Mouse (Mus musculus) frontal cortex, postnatal 25 days (tissue): ENCODE results near the gene Map4k2.

Experiments
- DNase-seq, 2 experiments: peaks; one replicate each; pipeline ENCODE4 v3.0.0; 2022; ENCODE audit warnings: low spot score in 2 of 2

The Map4k2 gene

DNA sequence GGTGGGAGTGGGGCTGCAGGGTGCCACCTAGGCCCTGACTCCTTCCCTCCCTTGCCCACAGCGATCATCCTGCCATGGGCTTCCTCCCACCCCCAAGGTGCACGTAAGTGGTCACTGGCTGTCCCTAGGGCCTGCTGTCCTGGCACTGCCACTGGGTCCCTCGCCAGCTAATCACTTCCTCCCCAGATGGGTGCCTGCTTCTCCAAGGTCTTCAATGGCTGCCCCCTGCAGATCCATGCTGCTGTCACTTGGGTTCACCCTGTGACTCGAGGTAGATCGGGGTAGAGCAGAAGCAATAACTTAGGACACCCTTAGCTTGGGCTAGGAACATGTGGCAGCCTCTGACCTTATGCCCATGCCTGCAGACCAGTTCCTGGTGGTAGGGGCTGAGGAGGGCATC lies 5.1 kb downstream of the Map4k2 start:
- DNase-seq, result no peak

DNA sequence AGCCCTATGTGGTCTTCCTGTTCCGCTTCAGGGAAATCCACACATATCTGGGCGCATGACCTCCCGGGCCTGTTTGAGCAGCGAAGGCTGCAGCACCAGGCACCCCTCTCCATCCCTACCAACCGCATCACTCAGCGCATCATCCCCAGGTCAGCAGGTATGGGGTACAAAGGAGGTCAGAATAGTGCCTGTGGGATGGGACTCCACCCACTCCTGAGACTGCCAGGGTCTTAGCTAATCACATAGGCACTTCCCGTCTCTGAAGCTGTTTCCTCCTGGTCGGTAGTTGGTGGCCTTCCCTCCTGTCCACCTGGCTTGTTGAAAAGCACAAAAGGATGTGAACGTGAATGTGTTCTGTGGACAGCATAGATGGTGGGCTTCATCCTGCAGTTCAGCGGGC lies 5.7 kb downstream of the Map4k2 start:
- no peak for DNase-seq

DNA sequence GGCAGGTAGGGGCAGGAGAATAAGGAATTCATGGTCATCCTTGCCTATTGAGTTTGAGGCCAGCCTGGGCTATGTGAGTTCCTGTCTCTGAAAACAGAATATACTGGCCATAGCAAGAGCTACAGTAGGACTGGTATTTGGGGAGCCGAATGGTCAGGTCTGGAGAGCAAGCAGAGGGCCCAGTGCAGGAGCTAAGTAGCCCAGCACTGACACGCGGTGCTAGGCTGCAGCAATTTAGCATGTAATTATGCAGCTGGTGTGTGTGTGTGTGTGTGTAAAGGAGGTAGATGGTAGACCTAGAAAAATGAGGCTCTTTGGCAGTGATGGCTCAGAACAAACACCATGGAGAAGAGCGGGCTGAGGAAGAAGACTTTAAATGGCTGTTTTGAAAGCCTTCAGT lies 6.7 kb downstream of the Map4k2 start:
- no peak for DNase-seq

- no peak for DNase-seq
These were observed 7.8 kb downstream of the Map4k2 start for GRCm38 (mm10) chr19:6348717-6349116.

GRCm38 (mm10) chr19:6349215-6349983 lies 8.5 kb downstream of the Map4k2 start:
- DNase-seq, result no peak

- DNase-seq, result no peak
These were observed 10.6 kb downstream of the Map4k2 start for GRCm38 (mm10) chr19:6351431-6352106.

DNA sequence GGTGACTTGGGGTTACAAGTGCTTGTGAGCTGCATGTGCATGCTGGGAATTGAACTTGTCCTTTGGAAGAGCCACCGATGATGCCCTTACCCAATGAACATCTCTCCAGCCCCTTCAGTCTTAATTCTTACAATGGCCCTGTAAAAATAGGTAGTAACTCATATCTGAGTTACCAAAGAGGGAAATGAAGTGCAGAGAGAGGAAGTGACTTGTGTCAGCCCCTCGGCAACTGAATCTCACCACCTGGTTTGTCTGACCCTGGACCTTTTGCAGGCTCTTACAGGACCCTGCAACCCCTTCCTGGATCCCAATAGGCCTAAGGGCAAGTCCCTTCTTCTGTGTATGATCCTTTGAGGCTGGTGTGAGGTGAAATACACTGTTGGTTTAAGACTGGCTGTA lies 11.2 kb downstream of the Map4k2 start:
- no peak for DNase-seq

DNA sequence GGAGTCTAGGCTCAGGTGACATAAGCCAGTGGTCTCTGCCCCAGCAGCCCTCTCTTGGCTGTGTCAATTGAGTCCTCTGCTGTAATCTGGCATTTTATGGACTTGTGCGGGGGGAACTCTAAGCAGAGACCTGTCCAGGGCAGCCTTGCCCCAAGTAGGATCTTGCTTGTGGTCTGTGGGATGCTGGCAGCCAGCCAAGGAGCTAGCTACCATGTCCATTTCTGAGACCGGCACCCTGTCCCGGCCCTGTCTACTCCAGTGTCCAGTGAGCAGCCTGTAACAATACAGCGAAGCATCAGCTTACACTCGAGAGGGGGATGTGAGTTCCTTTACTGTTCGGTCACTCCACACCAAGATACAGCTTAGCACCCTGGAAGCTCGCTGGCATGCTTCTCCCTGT lies 13.1 kb downstream of the Map4k2 start:
- DNase-seq, result no peak

DNA sequence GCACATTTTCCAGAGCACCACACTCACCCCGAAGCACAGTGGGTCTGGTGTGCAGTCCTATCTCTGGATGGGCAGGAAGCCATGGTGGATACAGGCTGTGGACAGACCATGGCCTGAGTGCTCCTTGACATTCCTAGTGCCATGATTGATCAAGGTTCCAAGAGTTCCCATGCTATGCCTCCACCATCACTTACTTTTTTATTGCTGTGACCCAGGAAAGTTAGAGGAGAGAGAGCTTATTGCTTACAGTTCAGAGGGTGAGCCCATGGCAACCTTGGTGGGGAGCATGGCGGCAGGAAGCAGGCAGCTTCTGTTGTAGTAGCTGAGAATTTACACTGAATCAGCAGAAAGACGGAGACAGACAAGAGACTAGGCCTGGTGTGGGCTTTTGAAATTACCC lies 20.4 kb downstream of the Map4k2 start:
- no peak for DNase-seq

DNA sequence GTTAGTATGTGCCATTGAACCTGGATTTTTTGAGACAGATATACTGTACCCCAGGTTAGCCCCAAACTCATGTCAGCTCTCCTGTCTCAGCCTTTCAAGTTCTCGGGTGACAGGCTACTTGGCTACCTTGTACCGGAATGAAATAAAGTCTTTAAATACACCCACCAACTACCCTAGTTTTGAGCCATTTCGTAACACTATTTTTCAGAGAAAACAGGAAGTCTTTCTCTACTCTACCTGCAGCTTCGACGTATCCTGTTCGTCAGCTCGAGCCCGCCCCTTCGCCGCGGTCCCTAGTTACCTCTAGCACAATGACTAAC lies 22.1 kb downstream of the Map4k2 start:
- DNase-seq, result no peak

DNA sequence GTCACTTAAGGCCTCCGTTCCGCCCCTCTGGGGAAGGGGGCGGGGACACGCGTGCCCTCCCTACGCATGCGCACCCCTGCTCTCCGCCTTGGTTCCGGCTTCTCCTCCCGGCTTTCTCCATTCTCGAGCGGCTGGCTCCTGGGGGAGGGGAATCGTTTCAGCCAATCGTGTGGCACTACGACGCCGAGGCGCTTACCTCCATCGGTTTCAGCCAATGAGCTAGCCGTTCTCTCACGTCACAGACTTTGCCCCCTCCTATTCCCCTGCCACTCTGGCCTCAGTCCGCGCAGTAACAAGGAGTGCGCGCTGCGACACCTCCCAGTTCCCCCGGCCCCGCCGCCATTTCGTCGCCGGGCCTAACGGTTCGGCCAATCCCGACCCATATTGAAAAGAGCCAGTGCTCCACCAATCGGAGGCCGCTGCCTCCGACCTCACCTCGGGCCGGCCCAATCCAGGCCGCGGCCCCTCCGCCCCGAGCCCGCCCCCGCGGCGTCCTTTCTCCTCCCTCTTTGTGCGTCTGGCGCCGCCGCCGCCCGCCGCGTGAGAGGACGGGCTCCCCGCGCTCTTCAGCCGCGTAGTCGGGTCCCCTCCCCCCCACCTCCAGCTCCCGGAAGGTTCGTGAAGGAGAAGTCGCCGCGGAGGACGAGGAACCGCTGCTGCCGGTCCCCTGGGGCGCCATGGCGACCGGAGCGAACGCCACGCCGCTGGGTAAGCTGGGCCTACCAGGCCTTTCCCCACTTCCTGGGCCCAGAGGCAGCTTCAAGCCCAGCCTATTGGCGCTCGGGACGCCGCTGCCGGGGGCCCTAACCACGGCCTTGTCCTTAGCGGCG lies 22.7 kb downstream of the Map4k2 start, which contains the start of gene Sf1:
Sf1 (plus strand) TSS at position 280 of the 830 bp plus-strand sequence.
- peak; percentile 96 to 99 for DNase-seq

- DNase-seq, result peak; percentile 80 to 88
These were observed 23.4 kb downstream of the Map4k2 start for GRCm38 (mm10) chr19:6364317-6364725.

DNA sequence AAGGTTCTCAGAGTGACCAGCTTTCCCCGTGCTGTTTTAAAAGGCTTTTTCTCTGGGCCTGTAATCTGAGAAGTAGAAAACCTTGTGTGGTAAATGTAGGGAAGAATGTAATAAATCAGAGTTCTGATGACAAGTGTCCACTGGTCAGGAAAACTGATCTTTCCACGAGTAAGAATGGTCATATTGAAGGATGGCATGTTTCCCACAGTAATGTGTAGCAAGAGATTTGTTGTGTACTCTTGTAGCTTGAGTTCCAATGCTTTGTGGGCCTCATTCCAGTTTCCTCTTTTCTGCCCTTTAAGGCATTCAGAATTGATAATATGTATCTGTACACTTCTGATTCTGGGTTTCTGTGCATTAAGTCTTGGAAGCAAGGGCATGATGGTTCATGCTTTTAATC lies 23.9 kb downstream of the Map4k2 start:
- DNase-seq, result no peak

- no peak for DNase-seq
These were observed 29.2 kb downstream of the Map4k2 start for GRCm38 (mm10) chr19:6370175-6370574.

- no peak for DNase-seq
These were observed 31.5 kb downstream of the Map4k2 start for GRCm38 (mm10) chr19:6372433-6372832.

DNA sequence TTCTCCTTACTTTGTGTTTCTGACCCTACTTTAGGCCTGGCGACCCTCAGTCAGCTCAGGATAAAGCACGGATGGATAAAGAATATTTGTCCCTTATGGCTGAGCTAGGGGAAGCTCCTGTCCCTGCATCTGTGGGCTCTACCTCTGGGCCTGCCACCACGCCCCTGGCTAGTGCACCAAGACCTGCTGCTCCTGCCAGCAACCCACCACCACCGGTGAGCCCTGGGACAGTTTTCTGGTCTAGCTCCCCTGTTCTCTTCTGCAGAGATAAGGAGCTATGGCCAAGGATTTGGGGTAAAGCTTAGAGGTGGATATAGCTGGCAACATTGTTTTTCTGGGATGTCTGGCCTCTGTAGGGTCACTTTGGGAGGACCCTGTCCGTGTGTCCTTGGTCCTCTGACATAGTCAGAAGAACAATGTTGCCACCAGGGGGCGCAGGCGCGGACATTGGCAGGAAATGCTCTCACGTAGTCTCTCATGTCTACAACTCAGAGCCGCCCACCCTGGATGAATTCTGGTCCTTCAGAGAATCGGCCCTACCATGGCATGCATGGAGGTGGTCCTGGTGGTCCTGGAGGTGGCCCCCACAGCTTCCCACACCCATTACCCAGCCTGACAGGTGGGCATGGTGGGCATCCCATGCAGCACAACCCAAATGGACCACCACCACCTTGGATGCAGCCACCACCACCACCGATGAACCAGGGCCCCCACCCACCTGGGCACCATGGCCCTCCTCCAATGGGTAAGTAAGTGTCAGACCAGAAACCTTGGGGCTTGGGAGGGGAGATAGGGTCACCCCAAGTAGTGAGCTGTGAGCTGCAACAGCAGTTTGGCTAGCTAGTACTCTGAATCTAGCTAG lies 32.8 kb downstream of the Map4k2 start:
- DNase-seq, result peak; percentile 72 to 73

DNA sequence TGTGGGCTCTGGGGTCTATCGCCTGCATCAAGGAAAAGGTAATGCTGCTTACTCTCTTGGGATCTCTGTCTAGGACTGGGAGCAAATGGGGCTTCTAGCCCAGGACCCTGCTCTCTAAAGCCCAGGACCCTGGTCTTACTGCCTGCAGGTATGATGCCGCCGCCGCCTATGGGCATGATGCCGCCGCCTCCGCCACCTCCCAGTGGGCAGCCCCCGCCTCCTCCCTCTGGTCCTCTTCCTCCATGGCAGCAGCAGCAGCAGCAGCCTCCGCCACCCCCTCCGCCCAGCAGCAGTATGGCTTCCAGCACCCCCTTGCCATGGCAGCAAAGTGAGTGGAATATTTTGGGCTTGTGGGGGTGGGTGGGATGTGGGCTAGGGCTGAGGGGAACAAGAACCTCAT lies 33.6 kb downstream of the Map4k2 start:
- no peak for DNase-seq

GRCm38 (mm10) chr19:6375423-6376254 lies 34.7 kb downstream of the Map4k2 start:
- DNase-seq, result no peak

GRCm38 (mm10) chr19:6376255-6376564 lies 35.3 kb downstream of the Map4k2 start:
- peak in 1 of 2 experiments; percentile 44 for DNase-seq

DNA sequence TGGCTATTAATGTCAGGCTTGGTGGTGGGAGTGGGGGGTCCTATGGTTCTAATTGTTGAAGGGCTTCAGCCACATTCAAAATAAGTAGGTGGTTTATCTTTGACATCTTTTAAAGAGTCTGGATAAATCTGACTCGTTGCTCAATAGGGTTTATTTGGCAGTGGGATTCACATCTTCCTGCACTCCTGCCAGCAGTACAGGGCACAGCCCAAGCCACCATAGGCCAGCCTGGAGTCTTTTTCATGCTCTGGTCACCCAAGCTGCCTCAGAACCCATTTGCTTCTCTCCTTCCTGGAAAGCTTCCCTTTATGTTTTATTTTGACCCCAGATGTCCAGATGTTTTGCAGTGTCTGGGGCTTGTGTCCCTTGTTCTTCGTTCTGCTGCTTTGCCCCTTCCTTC lies 35.7 kb downstream of the Map4k2 start:
- no peak for DNase-seq
